Mouse (Mus musculus) kidney, adult 2 months (tissue): Measurements from ENCODE around the gene Dmrt1. TPM values are rescaled to one million over a fixed set of nuclear protein-coding genes. Genes with fewer than 3 reads are reported as not detected.

ENCODE experiments used
- DNase-seq: peaks from one replicate; pipeline ENCODE4 v3.0.0; 2021
- H3K27ac ChIP-seq: fragments of 200-500 bp; 2 replicates; pipeline ENCODE4 v1.5.1; 2012; ENCODE audit warnings: low read depth, low read length, control low read depth, inconsistent platforms; ENCODE audit not compliant: insufficient read depth
- H3K27me3 ChIP-seq: fragments of 200-500 bp; replicated peaks from 2 replicates; pipeline ENCODE4 v1.6.1; 2012; ENCODE audit warnings: mild to moderate bottlenecking, moderate library complexity, low read length, inconsistent platforms; ENCODE audit not compliant: control insufficient read depth, insufficient read depth
- H3K36me3 ChIP-seq: fragments of 200-500 bp; 2 replicates; pipeline ENCODE4 v1.6.1; 2012; ENCODE audit warnings: mild to moderate bottlenecking, moderate library complexity, low read length, inconsistent platforms; ENCODE audit not compliant: control insufficient read depth, insufficient read depth
- H3K4me1 ChIP-seq: fragments of 200-500 bp; 2 replicates; pipeline ENCODE4 v1.6.1; 2011; ENCODE audit warnings: low read length; ENCODE audit not compliant: control insufficient read depth, insufficient read depth
- H3K4me3 ChIP-seq: fragments of 200-500 bp; 2 replicates; pipeline ENCODE4 v1.5.1; 2011; ENCODE audit warnings: mild to moderate bottlenecking, low read depth, low read length, control low read depth; ENCODE audit not compliant: insufficient read depth
- CTCF ChIP-seq: fragments of 200-500 bp; conservative IDR thresholded peaks from 2 replicates; pipeline ENCODE4 v1.5.1; 2011; ENCODE audit warnings: low read depth, mild to moderate bottlenecking, control low read depth, low read length, moderate library complexity, mixed read lengths; ENCODE audit not compliant: insufficient read depth, insufficient read length
- POLR2A ChIP-seq: fragments of 200-500 bp; IDR thresholded peaks from one replicate; pipeline ENCODE4 v1.6.1; 2011; ENCODE audit warnings: low read depth, low read length, control low read depth
- WGBS: fragments of 180-500 bp; shearing (Covaris S2); methylation state at CpG from one replicate; pipeline ENCODE4 v1.1.7; 2018; 5-methylcytosine and 5-hydroxymethylcytosine counted together
- polyA plus RNA-seq: library from polyadenylated mRNA; depleted of rRNA; stranded (reverse); fragments of >200 nt; gene quantifications from 2 replicates; pipeline ENCODE4 v1.2.3, GENCODE M21; 2012

Gene Dmrt1
- polyA plus RNA-seq, 1 experiment, result not detected

DNA sequence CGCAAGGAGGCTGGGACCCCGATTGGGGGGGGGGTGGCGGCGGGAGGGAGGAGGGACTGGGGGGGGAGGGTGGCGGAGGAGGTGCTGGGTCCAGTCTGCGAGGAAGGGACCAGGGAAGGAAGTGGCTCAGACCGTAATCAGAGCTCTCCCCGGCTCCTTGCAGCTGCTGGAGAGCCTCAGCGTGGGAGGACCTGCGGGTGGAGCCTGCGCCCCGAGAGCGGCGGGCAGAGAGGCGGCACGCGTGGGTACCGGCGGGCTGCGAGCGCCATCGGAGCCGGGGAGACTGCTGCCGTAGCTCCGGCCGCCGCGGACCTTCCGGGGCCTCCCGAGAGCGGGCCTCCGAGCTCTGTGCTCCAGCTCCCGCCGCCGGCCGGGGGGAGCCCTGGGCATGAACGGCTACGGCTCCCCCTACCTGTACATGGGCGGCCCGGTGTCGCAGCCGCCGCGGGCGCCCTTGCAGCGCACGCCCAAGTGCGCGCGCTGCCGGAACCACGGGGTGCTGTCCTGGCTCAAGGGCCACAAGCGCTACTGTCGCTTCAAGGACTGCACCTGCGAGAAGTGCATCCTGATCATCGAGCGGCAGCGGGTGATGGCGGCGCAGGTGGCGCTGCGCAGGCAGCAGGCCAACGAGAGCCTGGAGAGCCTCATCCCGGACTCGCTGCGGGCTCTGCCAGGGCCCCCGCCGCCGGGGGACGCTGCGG lies 105.1 kb downstream of the Dmrt1 start:
- DNase-seq, result no peak
- peaks cover 3% of the 10 kb centered on the region; the same call in 1 of the 2 replicates for H3K4me1 ChIP-seq
- H3K27me3 ChIP-seq, result peaks cover 18% of the 10 kb centered on the region
- 1% methylated on average over 68 of the region's 71 CpGs for WGBS
- H3K27ac ChIP-seq, result no peak overlapping the region
- no peaks in the 10 kb centered on the region for H3K36me3 ChIP-seq
- TF ChIP-seq POLR2A (no peak), CTCF (no peak)
- H3K4me3 ChIP-seq, result peak overlapping the region; percentile 23; the same call in 1 of the 2 replicates

GRCm38 (mm10) chr19:25611116-25611515 lies 105.7 kb downstream of the Dmrt1 start:
- DNase-seq, result no peak
- H3K4me1 ChIP-seq, result no peaks in the 10 kb centered on the region
- peaks cover 15% of the 10 kb centered on the region for H3K27me3 ChIP-seq
- 3% methylated on average over 42 of the region's 42 CpGs for WGBS
- no peak for TF ChIP-seq POLR2A
- TF ChIP-seq CTCF, result no peak
- H3K27ac ChIP-seq, result no peak overlapping the region
- no peaks in the 10 kb centered on the region for H3K36me3 ChIP-seq
- H3K4me3 ChIP-seq, result peak overlapping the region; percentile 23; the same call in 1 of the 2 replicates

DNA sequence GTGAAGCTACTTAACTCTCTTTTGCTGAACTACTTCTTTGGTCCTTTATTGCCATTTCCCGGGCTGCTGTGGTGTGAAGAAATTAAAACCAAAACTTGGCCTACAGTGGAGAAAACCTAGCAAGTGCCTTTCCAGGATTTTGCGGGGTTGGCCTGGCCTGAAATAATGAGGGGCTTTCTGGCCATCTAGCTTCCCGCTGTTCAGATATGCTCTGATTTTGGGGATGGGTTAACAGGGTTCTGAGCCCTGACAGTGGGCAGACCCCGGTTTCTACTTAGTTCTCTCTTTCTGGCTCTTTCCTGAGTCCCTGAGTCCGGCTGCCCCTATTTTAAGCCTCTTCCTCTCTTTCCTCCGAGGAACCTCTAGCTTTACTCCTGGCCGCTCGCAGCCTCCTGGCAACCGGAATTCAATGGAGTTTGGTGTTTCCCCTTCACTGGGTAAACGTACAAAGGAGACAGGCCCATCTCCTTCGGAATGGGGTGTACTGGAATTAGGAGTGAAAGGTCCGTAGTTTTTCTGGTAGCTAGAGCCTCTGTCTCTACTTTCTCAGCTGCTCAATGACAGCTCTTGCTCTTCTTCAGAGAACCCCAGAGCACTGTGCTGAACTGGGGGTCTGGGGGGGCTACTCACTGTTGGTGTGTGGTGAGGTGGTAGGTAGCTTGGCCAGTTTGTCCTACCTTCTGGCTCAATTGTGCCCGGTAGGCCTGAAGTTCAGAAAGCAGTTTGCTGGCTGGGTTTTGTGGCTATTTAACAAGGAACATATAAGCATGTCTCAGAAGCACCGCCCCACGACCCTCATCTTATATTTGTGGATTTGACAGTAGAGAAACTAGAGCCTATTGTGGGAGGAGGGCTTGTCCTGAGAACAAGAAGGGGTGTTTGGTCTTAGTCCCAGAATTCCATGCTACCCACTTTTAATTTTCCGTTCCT lies 106.7 kb downstream of the Dmrt1 start:
- no peaks in the 10 kb centered on the region for H3K36me3 ChIP-seq
- 24% methylated on average over 16 of the region's 16 CpGs for WGBS
- H3K4me1 ChIP-seq, result no peaks in the 10 kb centered on the region
- TF ChIP-seq CTCF, result no peak
- TF ChIP-seq POLR2A, result no peak
- no peak overlapping the region for H3K4me3 ChIP-seq
- peaks cover 13% of the 10 kb centered on the region for H3K27me3 ChIP-seq
- H3K27ac ChIP-seq, result no peak overlapping the region
- no peak for DNase-seq

GRCm38 (mm10) chr19:25612806-25613295 lies 107.4 kb downstream of the Dmrt1 start:
- Histone ChIP-seq H3K27me3 (peaks cover 13% of the 10 kb centered on the region), H3K36me3 (no peaks in the 10 kb centered on the region), H3K27ac (no peak overlapping the region), H3K4me3 (no peak overlapping the region), H3K4me1 (no peaks in the 10 kb centered on the region)
- TF ChIP-seq POLR2A (no peak), CTCF (no peak)
- DNase-seq, result no peak
- 23% methylated on average over 6 of the region's 6 CpGs for WGBS

- H3K36me3 ChIP-seq, result no peaks in the 10 kb centered on the region
- H3K27me3 ChIP-seq, result peaks cover 11% of the 10 kb centered on the region
- 12% methylated on average over 13 of the region's 13 CpGs for WGBS
- H3K4me1 ChIP-seq, result no peaks in the 10 kb centered on the region
- no peak for TF ChIP-seq POLR2A
- no peak for TF ChIP-seq CTCF
- DNase-seq, result no peak
- H3K27ac ChIP-seq, result no peak overlapping the region
- no peak overlapping the region for H3K4me3 ChIP-seq
Observed at GRCm38 (mm10) chr19:25613476-25614300, 108.3 kb downstream of the Dmrt1 start.

- DNase-seq, result no peak
- Histone ChIP-seq H3K36me3 (no peaks in the 10 kb centered on the region), H3K4me3 (no peak overlapping the region), H3K27ac (no peak overlapping the region), H3K27me3 (peaks cover 8% of the 10 kb centered on the region), H3K4me1 (no peaks in the 10 kb centered on the region)
- WGBS, result 8% methylated on average over 6 of the region's 6 CpGs
- TF ChIP-seq POLR2A (no peak), CTCF (no peak)
Observed at GRCm38 (mm10) chr19:25615889-25616288, 110.5 kb downstream of the Dmrt1 start.
